ENCODE assay signal across 11 mouse cellular contexts in genomic region chr12:35291941-35292341, GRCm38 (mm10).
DNase-seq lines count a peak whose midpoint lies in the region.
"Had no signal": no experiment of that assay in that cellular context is flagged by ENCODE, and none has a peak within 500 bp of the region (broad histone marks: within the 10 kb centered on the region; RNA-seq: fewer than 3 reads in every experiment).

No protein-coding gene starts in this region.

- peak; percentile 28 for DNase-seq in gastrocnemius, adult 18-20 months (ENCODE audit: low spot score)
- DNase-seq in gastrocnemius, postnatal 36 days = no peak
- peak; percentile 67 for DNase-seq in 3134 (ENCODE audit: extremely low read depth, insufficient read length, low spot score)
- peak; percentile 53 for DNase-seq in adrenal gland, postnatal 14 days
- peak; percentile 81 for DNase-seq in lung, postnatal 36 days
- DNase-seq in cerebellum, adult 9-11 months = no peak
- no peak for DNase-seq in c-Kit-positive CD71-positive TER-119-positive erythroid progenitor cells, embryonic 14.5 days (ENCODE audit: low spot score)
- no peak for DNase-seq in layer of hippocampus, postnatal 25 days (ENCODE audit: extremely low spot score in 1 of 2, low spot score in 1 of 2)
- DNase-seq: B cell, adult 2 months; lung, embryonic 14.5 days; thymus, postnatal 36 days had no signal

- intact Hi-C loops in gastrocnemius, postnatal 36 days (cut with DNase I) = no loop called here

Comparison
In these comparisons a context has a peak if more than half of its experiments do, and no peak if none do; other contexts are left out.
1. DNase-seq: peak in gastrocnemius, adult 18-20 months (single experiment), 3134 (single experiment), adrenal gland, postnatal 14 days (single experiment) and lung, postnatal 36 days (single experiment); none in gastrocnemius, postnatal 36 days (0 of 2), cerebellum, adult 9-11 months (single experiment), c-Kit-positive CD71-positive TER-119-positive erythroid progenitor cells, embryonic 14.5 days (single experiment) and layer of hippocampus, postnatal 25 days (0 of 2).